Mouse (Mus musculus) heart, postnatal 0 days (tissue): Measurements from ENCODE around the gene Efna5. TPM values are rescaled to one million over a fixed set of nuclear protein-coding genes. Genes with fewer than 3 reads are reported as not detected.

Experiments
- ATAC-seq: fragments of 200-750 bp; cut with Nextera tagmentation; 2 replicates; pipeline ENCODE4 v1.8.0; 2017; ENCODE audit warnings: low read depth, moderate number of reproducible peaks, moderate library complexity; ENCODE audit not compliant: insufficient read depth
- DNase-seq: peaks from one replicate; pipeline ENCODE4 v3.0.0-alpha.2; 2016; ENCODE audit warnings: low spot score
- H3K27ac ChIP-seq: fragments of 300-500 bp; sonication (generic); 2 replicates; pipeline ENCODE4 v1.5.1; 2014; ENCODE audit warnings: low read depth, mild to moderate bottlenecking
- H3K27me3 ChIP-seq: fragments of 300-500 bp; sonication (generic); 2 replicates; pipeline ENCODE4 v1.6.1; 2014; ENCODE audit warnings: low read length, mixed read lengths; ENCODE audit not compliant: control insufficient read depth, insufficient read depth
- H3K36me3 ChIP-seq: fragments of 300-500 bp; sonication (generic); replicated peaks from 2 replicates; pipeline ENCODE4 v1.6.1; 2014; ENCODE audit warnings: low read length, mixed read lengths; ENCODE audit not compliant: control insufficient read depth, insufficient read depth
- H3K4me1 ChIP-seq: fragments of 300-500 bp; sonication (generic); 2 replicates; pipeline ENCODE4 v1.6.1; 2014; ENCODE audit warnings: antibody characterized with exemption; ENCODE audit not compliant: control insufficient read depth, insufficient read depth
- H3K4me2 ChIP-seq: fragments of 300-500 bp; sonication (generic); 2 replicates; pipeline ENCODE4 v1.6.1; 2014; ENCODE audit warnings: low read depth, mild to moderate bottlenecking, low read length, moderate library complexity
- H3K4me3 ChIP-seq: fragments of 300-500 bp; sonication (generic); 2 replicates; pipeline ENCODE4 v1.5.1; 2014; ENCODE audit warnings: low read depth, low read length
- H3K9ac ChIP-seq: fragments of 300-500 bp; sonication (generic); replicated peaks from 2 replicates; pipeline ENCODE4 v1.6.1; 2014; ENCODE audit warnings: low read depth, low read length, mixed read lengths
- H3K9me3 ChIP-seq: fragments of 300-500 bp; sonication (generic); replicated peaks from 2 replicates; pipeline ENCODE4 v1.6.1; 2016; ENCODE audit warnings: low read length; ENCODE audit not compliant: control insufficient read depth
- CTCF ChIP-seq: IDR thresholded peaks from 2 replicates; pipeline ENCODE4 v1.5.1; 2016; ENCODE audit warnings: antibody characterized with exemption, control low read depth, low read depth
- EP300 ChIP-seq: IDR thresholded peaks from 2 replicates; pipeline ENCODE4 v1.6.1; 2016; ENCODE audit warnings: antibody characterized with exemption, low read depth
- WGBS: fragments of 180-500 bp; shearing (Covaris S2); extraction: QIAGEN DNeasy Blood & Tissue Kit; methylation state at CpG from one replicate; pipeline ENCODE4 v1.1.7; 2014; 5-methylcytosine and 5-hydroxymethylcytosine counted together
- polyA plus RNA-seq: library from polyadenylated mRNA; unstranded; fragments of >200 nt; fragmentation: Nextera tagmentation; extraction: Ambion mirVana; gene quantifications from 2 replicates; pipeline ENCODE4 v1.2.1, GENCODE M21; 2015
- total RNA-seq: library from RNA; depleted of rRNA; stranded (reverse); fragments of >200 nt; gene quantifications from 2 replicates; pipeline ENCODE4 v1.2.3, GENCODE M21; 2014; ENCODE audit warnings: low replicate concordance

Gene Efna5
- total and polyA plus RNA-seq, 2 experiments from 2014 or later, result 3.7 to 16.2 TPM

GRCm38 (mm10) chr17:62598716-62599490, 282.2 kb downstream of the Efna5 start:
- Histone ChIP-seq H3K4me1 (no peaks in the 10 kb centered on the region), H3K9me3 (no peaks in the 10 kb centered on the region), H3K4me2 (no peak overlapping the region), H3K4me3 (no peak overlapping the region), H3K27me3 (no peaks in the 10 kb centered on the region), H3K36me3 (no peaks in the 10 kb centered on the region), H3K27ac (no peak overlapping the region), H3K9ac (no peak overlapping the region)
- DNase-seq, result no peak
- 60% methylated on average over 9 of the region's 9 CpGs for WGBS
- no peak for TF ChIP-seq CTCF
- no peak for TF ChIP-seq EP300
- ATAC-seq, result no peak

- Histone ChIP-seq H3K9ac (no peak overlapping the region), H3K27me3 (no peaks in the 10 kb centered on the region), H3K36me3 (no peaks in the 10 kb centered on the region), H3K27ac (no peak overlapping the region), H3K4me2 (no peak overlapping the region), H3K9me3 (0 out of 2 replicates have a peak, but pooled peaks cover 3% of the 10 kb centered on the region), H3K4me3 (no peak overlapping the region), H3K4me1 (no peaks in the 10 kb centered on the region)
- TF ChIP-seq CTCF, result no peak
- no peak for TF ChIP-seq EP300
- 70% methylated on average over 5 of the region's 5 CpGs for WGBS
- DNase-seq (no peak), ATAC-seq (no peak)
Measured at GRCm38 (mm10) chr17:62592436-62593074, 288.6 kb downstream of the Efna5 start.

GRCm38 (mm10) chr17:62591581-62592435, 289.3 kb downstream of the Efna5 start:
- ATAC-seq (no peak), DNase-seq (no peak)
- H3K27me3 ChIP-seq, result no peaks in the 10 kb centered on the region
- TF ChIP-seq CTCF, result no peak
- no peak for TF ChIP-seq EP300
- no peak overlapping the region for H3K9ac ChIP-seq
- 69% methylated on average over 10 of the region's 10 CpGs for WGBS
- 0 out of 2 replicates have a peak, but pooled peaks cover 5% of the 10 kb centered on the region for H3K9me3 ChIP-seq
- H3K4me2 ChIP-seq, result no peak overlapping the region
- H3K4me1 ChIP-seq, result no peaks in the 10 kb centered on the region
- H3K27ac ChIP-seq, result no peak overlapping the region
- H3K4me3 ChIP-seq, result no peak overlapping the region
- H3K36me3 ChIP-seq, result no peaks in the 10 kb centered on the region

GRCm38 (mm10) chr17:62590685-62591460, 290.2 kb downstream of the Efna5 start:
- Histone ChIP-seq H3K9ac (no peak overlapping the region), H3K9me3 (0 out of 2 replicates have a peak, but pooled peaks cover 5% of the 10 kb centered on the region), H3K27me3 (no peaks in the 10 kb centered on the region), H3K4me1 (no peaks in the 10 kb centered on the region), H3K36me3 (no peaks in the 10 kb centered on the region), H3K27ac (no peak overlapping the region), H3K4me3 (no peak overlapping the region), H3K4me2 (no peak overlapping the region)
- no peak for ATAC-seq
- no peak for TF ChIP-seq CTCF
- no peak for TF ChIP-seq EP300
- 64% methylated on average over 9 of the region's 9 CpGs for WGBS
- DNase-seq, result no peak

GRCm38 (mm10) chr17:62580127-62580526, 301.0 kb downstream of the Efna5 start:
- no peak overlapping the region for H3K27ac ChIP-seq
- TF ChIP-seq EP300 (no peak), CTCF (no peak)
- H3K4me2 ChIP-seq, result no peak overlapping the region
- WGBS, result 73% methylated on average over 6 of the region's 6 CpGs
- H3K4me1 ChIP-seq, result no peaks in the 10 kb centered on the region
- no peaks in the 10 kb centered on the region; the same call in 1 of the 2 replicates for H3K9me3 ChIP-seq
- H3K36me3 ChIP-seq, result no peaks in the 10 kb centered on the region
- no peak overlapping the region for H3K4me3 ChIP-seq
- H3K27me3 ChIP-seq, result no peaks in the 10 kb centered on the region
- H3K9ac ChIP-seq, result no peak overlapping the region
- no peak for ATAC-seq
- DNase-seq, result no peak
